Mouse (Mus musculus): ENCODE results near the gene Trpm6.

DNA sequence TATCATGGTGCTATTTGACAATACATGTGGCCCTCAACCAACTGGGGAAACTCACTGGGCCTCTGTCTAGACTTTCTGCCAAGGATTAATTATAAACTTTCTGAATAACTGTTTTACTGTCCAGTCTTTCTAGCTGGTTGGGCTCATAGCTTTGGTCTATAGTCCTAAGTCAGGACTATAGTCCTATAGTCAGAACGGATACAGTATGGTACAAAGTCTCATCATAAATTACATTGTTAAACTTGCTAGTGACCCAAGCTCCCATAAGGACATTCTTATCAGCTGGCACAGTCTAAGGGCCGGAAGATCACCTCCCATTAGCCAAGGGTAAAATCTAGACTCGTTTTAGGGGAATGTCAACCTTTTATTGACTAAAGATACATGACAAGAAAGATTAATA, 155.7 kb downstream of the Trpm6 start:
- no peak for TF ChIP-seq GATA1 (IDR thresholded peaks at IDR 0.05; ENCODE audit: borderline replicate concordance, low read length)
- no peak for TF ChIP-seq FLI1 (IDR thresholded peaks at IDR 0.05; ENCODE audit: low read length)

Data from megakaryocyte, embryonic 14.5 days (primary cell).